Mouse (Mus musculus): Measurements from ENCODE around the gene Colec11. TPM values are rescaled to one million over a fixed set of nuclear protein-coding genes. Genes with fewer than 3 reads are reported as not detected.

The Colec11 gene
- polyA plus RNA-seq, 1 experiment from 2014 or later: 1.0 TPM

DNA sequence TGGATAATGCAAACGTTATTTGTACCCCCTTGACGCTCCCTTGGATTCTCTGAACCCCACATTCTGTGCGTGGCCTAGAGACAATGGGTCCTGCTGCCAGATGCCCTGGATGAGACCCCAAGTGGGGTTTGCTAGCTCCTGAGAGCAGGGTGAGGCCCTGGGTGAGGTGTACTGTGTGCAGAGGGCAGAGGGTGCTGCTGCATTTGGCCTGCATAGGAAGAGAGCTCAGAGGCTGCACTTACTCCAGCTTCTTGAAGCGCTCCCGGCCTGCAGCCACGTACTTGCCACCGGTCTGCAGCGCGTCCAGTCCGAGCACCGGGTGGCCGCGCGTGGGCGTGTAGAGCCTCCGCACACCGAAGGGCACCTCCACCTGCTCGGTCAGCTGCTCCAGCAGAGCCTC is 71.4 kb downstream of the Colec11 start:
- no peaks in the 10 kb centered on the region for H3K36me3 ChIP-seq (replicated peaks)
- H3K4me2 ChIP-seq: no peak overlapping the region
- no peak overlapping the region for H3K4me3 ChIP-seq
- no peak for ATAC-seq (replicated peaks)
- no peaks in the 10 kb centered on the region for H3K4me1 ChIP-seq
- no peak overlapping the region for H3K27ac ChIP-seq
- no peaks in the 10 kb centered on the region for H3K9me3 ChIP-seq
- 76% methylated on average over 18 of the region's 18 CpGs for WGBS
- H3K27me3 ChIP-seq (replicated peaks): no peaks in the 10 kb centered on the region
- H3K9ac ChIP-seq: no peak overlapping the region

DNA sequence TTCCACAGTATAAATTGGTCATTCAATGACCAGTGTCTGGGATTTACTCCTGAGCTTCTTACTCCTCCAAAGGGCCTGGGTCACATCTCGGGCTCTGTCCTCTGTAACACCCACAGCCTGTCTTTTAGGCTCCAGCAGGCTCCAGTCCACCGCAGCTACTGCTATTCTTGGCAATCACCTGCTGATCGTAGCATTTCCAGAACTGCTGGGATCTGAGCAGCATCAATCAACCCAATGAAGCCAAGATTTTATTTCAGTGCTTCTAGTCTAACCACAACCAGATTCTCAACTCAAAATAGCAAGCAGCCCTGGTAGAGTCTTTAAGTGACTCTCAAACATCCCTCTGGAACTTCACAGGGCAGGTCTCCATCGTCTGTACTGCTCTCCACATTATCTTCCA is 74.3 kb downstream of the Colec11 start:
- no peak overlapping the region for H3K4me2 ChIP-seq
- no peak overlapping the region for H3K4me3 ChIP-seq
- WGBS: 56% methylated on average over 4 of the region's 4 CpGs
- H3K9me3 ChIP-seq: no peaks in the 10 kb centered on the region
- no peak for ATAC-seq (replicated peaks)
- H3K4me1 ChIP-seq: no peaks in the 10 kb centered on the region
- H3K27ac ChIP-seq: no peak overlapping the region
- H3K36me3 ChIP-seq (replicated peaks): no peaks in the 10 kb centered on the region
- no peak overlapping the region for H3K9ac ChIP-seq
- H3K27me3 ChIP-seq (replicated peaks): no peaks in the 10 kb centered on the region

Other genes with a start within 250 kb of the Colec11 start
- 0.13 and 0.31 TPM in 2 replicates for gene Dcdc2c, start 71.0 kb downstream of the Colec11 start, polyA plus RNA-seq (2015; fragmentation: Nextera tagmentation; extraction: Ambion mirVana)
- 0.20 and 0.23 TPM in 2 replicates for gene Allc, start 40.9 kb downstream of the Colec11 start, polyA plus RNA-seq (2015; fragmentation: Nextera tagmentation; extraction: Ambion mirVana)
- gene Rps7, start 12.6 kb upstream of the Colec11 start, polyA plus RNA-seq (2015; fragmentation: Nextera tagmentation; extraction: Ambion mirVana): 356 and 383 TPM in 2 replicates
- 24.1 and 27.2 TPM in 2 replicates for gene Rnaseh1, start 26.2 kb upstream of the Colec11 start, polyA plus RNA-seq (2015; fragmentation: Nextera tagmentation; extraction: Ambion mirVana)
- 23.8 and 25.5 TPM in 2 replicates for gene Adi1, start 51.9 kb upstream of the Colec11 start, polyA plus RNA-seq (2015; fragmentation: Nextera tagmentation; extraction: Ambion mirVana)
- gene Trappc12, start 127.1 kb upstream of the Colec11 start, polyA plus RNA-seq (2015; fragmentation: Nextera tagmentation; extraction: Ambion mirVana): 46.4 and 46.7 TPM in 2 replicates
- 79.2 and 85.6 TPM in 2 replicates for gene Eipr1, start 128.4 kb upstream of the Colec11 start, polyA plus RNA-seq (2015; fragmentation: Nextera tagmentation; extraction: Ambion mirVana)

Measured in midbrain, embryonic 15.5 days (tissue).